Mouse (Mus musculus): Measurements from ENCODE around the gene Nr2f1. TPM values are rescaled to one million over a fixed set of nuclear protein-coding genes. Genes with fewer than 3 reads are reported as not detected.
"Not testable (repeated sequence)": the region's sequence is repeated elsewhere in the genome, so short reads cannot be mapped to it uniquely, and the experiment has no call there.

Nr2f1 gene
- 10 to 100 TPM; 29.4 to 29.5 TPM for total RNA-seq (2021)
- long read RNA-seq, experiment 1, transcript Nr2f1-201 (3 exons, 3,207 nt) = major isoform, 8 of 29 reads
- long read RNA-seq, experiment 1, partial matches to known transcripts = 2 of 29 reads
- long read RNA-seq, experiment 1, other reads (novel, unspliced or antisense) = 18 of 29 reads
- long read RNA-seq, experiment 2, transcript Nr2f1-201 (3 exons, 3,207 nt) = major isoform, 14 of 22 reads
- long read RNA-seq, experiment 2, partial matches to known transcripts = 1 of 22 reads
- long read RNA-seq, experiment 2, other reads (novel, unspliced or antisense) = 7 of 22 reads

DNA sequence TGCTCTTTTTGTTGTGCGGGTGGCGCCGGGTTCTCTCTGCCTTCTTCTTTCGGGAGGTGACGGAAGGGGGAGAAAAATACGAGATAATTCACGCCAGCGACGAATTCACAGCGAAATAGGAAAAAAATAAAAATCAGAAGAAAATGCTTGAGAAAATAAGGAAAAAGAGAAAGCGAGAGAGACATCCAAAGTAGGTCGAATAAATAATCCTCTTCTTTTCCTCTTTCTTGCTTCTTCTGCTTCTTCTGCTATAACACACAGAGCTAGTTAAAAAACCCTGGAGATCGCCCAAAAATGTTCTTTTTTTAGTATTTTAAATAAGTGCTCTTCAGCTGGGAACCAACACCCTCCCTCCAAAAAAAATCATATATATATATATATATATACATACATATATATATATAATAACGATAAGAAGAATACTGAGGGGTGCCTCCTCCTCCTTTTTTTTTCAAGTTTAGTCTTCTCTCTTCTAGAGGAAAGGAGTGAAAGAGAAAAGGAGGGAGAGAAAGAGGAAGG lies at the start of gene Nr2f1:
TSS of gene Nr2f1 (minus strand) at position 116 of the 519 bp plus-strand sequence.
- DNase-seq (ENCODE audit: low spot score in 2 of 2) = no peak

DNA sequence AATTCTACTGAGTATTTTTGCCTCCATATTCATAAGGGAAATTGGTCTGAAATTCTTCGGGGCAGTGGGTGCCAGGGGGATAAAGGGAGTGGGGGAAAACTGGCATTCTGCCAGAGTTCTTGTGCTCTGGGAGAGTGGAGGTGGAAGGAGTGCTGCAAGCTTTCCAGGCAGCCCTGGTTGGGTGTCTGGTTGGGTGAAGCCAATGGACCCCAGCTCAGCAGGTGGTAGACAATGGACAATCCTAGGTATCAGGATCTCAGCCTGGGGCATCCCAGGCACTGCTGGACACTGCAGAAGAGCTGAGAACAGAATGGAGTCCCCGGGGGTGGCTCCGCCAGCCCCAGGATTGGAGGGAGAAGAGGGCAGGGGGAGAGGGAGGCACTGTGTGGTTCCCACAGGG lies 22.1 kb upstream of the Nr2f1 start:
- DNase-seq (ENCODE audit: low spot score in 2 of 2) = no peak

- DNase-seq (ENCODE audit: low spot score in 2 of 2) = not testable (repeated sequence)
Observed at GRCm38 (mm10) chr13:78220238-78220637, 20.7 kb upstream of the Nr2f1 start.

GRCm38 (mm10) chr13:78215223-78215622 lies 15.7 kb upstream of the Nr2f1 start:
- no peak for DNase-seq (ENCODE audit: low spot score in 2 of 2)

- no peak for DNase-seq (ENCODE audit: low spot score in 2 of 2)
Observed at GRCm38 (mm10) chr13:78213155-78213554, 13.6 kb upstream of the Nr2f1 start.

DNA sequence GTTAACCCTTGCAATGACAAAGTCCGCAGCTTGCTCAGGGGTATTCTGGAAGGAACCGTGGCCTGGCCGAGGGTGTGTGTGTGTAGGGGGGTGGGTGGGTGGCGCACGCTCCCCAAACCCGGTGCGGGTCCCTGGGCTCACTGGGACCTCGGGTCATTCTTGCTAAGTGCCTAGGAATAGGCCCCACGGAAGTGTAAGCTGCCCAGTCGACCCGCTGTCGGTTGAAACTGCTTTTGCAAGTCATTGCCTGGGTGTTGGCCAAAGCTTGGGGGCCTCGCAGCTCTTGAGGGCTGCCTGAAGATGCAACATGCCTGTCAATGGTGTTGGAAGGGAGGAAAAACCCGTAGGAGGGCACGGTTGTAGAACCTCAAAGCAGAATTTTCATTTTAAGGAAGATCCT lies 12.6 kb upstream of the Nr2f1 start:
- DNase-seq (ENCODE audit: low spot score in 2 of 2) = no peak

GRCm38 (mm10) chr13:78211231-78212010 lies 11.9 kb upstream of the Nr2f1 start:
- no peak for DNase-seq (ENCODE audit: low spot score in 2 of 2)

DNA sequence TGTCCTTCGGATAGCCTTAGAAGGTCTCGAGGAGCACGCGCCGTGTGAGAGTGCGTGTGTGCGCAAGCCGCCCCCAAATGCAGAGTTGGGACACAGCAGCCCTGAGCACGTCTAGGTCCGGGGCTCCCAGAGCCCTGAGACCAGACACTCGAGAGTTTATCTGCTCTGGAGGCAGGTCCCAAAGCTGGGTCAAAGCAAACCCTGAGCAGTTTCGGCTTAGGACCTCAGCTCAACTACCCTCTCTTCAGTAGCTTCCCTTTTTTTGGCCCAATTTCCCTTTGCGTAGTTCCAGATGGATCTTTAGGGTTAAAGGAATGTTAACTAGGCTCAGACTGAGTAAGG lies 11.2 kb upstream of the Nr2f1 start:
- no peak for DNase-seq (ENCODE audit: low spot score in 2 of 2)

- DNase-seq (ENCODE audit: low spot score in 2 of 2) = no peak
Observed at GRCm38 (mm10) chr13:78210029-78210747, 10.6 kb upstream of the Nr2f1 start.

DNA sequence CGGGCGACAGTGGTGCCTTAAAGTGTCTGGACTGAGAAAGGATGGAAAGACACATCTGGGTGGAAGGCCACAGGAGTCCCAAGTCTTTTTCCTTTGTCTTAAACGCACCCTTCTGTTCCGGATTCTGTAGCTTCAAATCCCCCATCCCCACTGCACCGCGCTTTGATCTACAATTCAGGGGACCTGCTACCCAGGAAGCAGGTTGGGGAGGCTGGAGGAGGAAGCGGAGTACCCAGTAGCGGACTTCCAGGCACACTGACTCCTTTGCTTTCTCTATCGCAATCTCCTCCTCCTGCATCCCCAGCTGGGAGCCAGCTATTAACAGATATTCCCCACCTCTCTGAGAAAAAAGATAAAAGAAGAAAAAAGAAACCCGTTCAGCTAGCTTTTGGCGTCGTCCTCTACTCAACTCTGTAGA lies 10.1 kb upstream of the Nr2f1 start:
- no peak for DNase-seq (ENCODE audit: low spot score in 2 of 2)

DNA sequence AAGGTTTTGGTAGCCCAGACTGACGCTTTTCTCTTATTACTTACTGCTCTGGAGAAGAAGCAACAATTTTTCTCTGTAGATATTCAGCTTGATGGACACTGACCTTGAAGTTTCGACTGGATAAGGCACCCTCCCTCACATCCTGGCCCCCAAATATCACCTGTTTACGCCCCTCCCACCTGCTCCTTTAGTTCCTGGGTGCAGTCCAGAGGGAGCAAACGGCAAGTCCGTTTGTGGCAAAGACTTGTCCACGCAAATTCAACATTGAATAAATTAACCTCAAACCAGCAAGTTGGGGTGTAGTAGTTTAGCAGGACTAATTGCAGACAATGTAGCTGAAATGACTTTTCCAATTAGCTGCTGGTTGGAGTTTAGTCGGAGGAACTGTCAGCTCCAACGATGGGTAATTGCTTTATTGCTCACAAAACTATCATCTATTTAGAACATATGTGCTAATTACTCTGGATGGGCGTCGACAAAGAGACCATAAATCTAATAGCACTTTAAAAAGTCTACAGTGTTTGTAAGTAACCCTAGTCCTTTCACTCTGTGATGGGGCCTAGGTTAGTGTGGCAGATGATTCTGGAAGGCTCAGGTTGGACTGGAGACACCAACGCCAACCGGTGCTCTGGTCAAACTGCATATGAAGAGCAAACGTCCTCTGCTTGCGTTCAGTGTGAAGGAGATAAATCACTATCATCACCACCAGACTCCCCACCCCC lies 9.3 kb upstream of the Nr2f1 start:
- no peak for DNase-seq (ENCODE audit: low spot score in 2 of 2)

GRCm38 (mm10) chr13:78207796-78208645 lies 8.5 kb upstream of the Nr2f1 start:
- DNase-seq (ENCODE audit: low spot score in 2 of 2) = no peak

DNA sequence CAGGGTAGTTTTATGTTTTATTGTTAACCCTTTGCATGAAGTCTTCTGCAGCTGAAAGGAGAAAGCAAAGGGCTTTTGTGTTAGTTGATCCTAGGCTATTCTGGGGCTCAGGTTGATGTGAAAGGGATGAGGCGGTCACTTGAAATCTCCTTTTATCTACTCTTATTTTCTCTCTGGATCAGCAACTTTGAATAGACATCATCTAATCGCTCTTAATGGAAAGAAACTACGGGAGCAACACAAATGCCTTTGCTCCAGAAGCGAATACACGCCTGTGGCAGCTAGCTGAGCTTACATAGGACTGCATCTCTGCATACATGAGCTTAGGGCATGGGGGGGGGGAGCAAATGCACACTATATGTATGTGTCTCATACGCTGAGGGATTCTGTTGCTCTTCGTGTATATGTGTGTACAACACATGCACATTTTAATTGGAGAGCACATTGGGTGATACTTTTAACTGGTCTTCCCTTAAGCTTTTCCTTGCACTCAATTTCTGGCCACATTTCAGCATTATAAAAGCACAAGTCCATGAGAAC lies 7.4 kb upstream of the Nr2f1 start:
- no peak for DNase-seq (ENCODE audit: low spot score in 2 of 2)

DNA sequence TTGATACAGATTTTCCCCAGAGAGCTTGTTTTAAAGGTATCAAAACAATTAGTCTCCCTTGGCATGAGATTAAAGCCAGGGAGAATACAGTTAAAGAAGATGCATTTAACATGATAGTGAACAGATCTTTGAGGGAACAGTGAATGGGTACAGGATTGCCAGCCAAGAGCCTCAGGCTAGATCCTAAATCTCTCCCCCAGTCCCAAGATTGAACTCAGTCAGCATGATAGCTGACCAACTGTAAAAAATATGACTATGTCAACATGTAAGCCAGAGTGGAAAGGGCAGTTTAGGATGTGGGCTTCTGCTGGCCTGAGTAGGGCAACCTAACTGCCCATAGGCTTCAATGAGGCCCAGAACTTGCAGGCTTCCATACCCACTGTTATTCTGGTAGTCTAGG lies 5.9 kb upstream of the Nr2f1 start:
- no peak for DNase-seq (ENCODE audit: low spot score in 2 of 2)

DNA sequence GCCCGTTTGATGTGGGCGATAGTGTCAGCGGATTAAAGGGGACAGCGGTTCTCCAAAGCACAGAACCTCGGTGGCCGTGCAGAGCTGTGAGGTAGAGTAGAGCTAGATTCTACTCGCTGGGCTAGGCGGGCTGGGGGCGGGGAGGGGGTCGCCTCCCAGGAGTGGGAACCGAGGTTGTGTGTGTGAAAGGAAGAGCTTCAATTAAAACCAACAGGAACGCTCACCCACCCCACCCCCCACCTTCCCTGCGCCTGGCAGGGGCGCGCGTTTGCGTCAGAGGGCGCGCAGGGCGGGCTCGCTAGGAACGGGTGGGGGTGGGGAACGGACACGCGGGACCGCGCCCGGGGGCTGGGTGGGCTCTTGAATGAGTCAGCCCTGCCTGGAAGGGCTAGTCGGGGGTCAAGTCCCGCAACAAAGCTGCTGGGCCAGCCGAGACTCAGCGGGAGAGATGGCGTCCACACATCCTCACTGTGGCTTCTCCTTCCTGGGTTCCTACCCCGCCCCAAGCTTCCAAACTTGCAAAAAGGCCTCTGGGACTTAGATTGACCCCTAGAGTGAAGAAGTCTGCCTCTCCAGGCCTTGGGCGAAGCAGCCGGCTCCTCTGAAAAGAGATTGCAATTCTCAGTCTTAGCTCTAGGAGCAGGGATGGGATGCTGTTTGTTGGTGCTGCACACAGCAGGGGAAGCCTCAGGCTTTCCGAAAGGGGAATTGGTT lies 3.9 kb upstream of the Nr2f1 start:
- peak in 1 of 2 experiments; percentile 46 for DNase-seq (ENCODE audit: low spot score in 2 of 2)

DNA sequence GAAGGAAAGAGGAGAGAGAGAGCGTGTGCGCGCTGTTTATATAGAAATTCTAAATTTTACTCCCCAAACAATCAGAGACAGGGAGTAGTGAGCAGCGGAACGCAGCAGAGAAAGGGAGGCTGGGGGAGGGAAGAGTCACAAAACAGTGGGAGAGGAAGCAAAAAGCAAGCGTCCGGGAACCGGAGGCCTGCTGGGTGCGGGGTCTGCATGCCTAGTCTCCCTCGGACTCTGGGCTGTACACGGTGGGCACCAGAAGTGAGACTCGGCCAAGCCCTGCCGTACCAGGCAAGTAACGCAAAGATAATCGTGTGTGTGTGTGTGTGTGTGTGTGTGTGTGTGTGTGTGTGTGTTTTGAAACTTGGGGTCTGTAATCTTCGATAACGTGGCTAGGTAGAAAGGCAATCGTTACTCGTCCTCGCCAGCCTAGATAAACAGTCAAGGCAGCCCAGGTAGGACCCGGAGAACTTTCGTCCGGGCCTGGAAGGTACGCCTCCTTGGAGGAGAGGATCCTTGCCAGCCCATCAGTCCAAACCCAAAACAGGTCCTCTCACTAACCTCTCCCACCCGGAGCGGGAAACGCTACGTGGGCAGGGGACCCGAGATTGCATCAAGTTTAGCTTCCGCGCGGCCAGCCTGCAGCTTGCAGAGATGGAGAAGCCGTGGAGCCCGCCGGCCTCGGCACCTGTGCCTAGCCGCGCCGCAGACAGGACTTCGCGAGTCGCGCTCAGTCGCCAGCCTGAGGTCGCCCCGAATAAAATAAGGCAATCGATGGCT lies 3.2 kb upstream of the Nr2f1 start:
- DNase-seq (ENCODE audit: low spot score in 2 of 2) = no peak

GRCm38 (mm10) chr13:78201871-78202565 lies 2.5 kb upstream of the Nr2f1 start:
- no peak for DNase-seq (ENCODE audit: low spot score in 2 of 2)
